10 mouse cellular contexts compared by ENCODE assay signal in the genomic region with DNA sequence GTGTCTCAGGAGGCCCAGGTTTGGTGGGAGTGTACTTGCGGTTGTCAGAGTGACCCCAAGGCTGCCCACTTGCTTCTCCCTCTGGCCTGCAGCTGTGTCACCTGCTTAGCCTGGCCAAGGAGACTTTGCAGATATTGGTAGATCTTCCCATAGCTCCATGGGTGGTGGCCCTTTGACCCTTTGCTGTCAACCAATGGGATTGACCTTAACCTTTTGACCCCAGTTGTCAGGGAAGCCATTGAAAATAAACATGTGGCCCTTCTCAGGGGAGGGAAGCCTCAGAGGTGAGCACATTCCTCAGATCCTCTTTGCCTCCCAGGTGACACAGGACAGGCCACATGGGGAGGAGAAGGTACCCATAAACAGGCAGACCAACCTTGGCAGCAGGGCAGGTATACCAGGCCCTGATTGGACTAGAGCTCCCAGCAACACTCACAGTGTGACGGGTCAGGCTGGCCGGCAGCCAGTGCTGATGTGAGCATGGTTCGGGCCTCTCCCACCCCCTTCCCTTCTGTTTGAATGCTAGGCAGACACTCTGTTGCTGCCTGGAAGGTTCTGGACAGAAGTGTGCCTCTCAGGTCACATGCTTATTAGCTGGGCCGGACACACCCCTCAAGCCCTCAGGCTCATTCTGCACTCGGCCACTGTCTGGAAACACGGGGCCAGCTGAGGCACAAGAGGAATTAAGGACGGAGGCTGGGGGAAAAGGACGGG. TPM values are rescaled to one million over a fixed set of nuclear protein-coding genes. Genes with fewer than 3 reads are reported as not detected.
DNase-seq lines count a peak whose midpoint lies in the region; ATAC-seq and TF ChIP-seq lines count a peak whose summit lies in the region.
"Had no signal": no experiment of that assay in that cellular context is flagged by ENCODE, and none has a peak within 500 bp of the region (broad histone marks: within the 10 kb centered on the region; RNA-seq: fewer than 3 reads in every experiment).

No protein-coding gene starts in this region.

- H3K4me2 ChIP-seq in forebrain, embryonic 12.5 days = no peak overlapping the region
- no peak overlapping the region for H3K4me2 ChIP-seq in forebrain, embryonic 16.5 days (ENCODE audit: low read length)
- H3K4me2 ChIP-seq in midbrain, embryonic 16.5 days (ENCODE audit: low read length) = no peak overlapping the region
- no peak overlapping the region for H3K4me2 ChIP-seq in kidney, embryonic 14.5 days (replicated peaks; ENCODE audit: low read depth, low read length)
- H3K4me2 ChIP-seq in stomach, postnatal 0 days (replicated peaks; ENCODE audit: low read depth) = no peak overlapping the region
- H3K4me2 ChIP-seq: heart, embryonic 13.5 days had no signal

- no peaks in the 10 kb centered on the region for H3K27me3 ChIP-seq in forebrain, embryonic 12.5 days
- no peaks in the 10 kb centered on the region for H3K27me3 ChIP-seq in forebrain, embryonic 16.5 days (replicated peaks; ENCODE audit: control insufficient read depth, insufficient read depth, low read length)
- no peaks in the 10 kb centered on the region for H3K27me3 ChIP-seq in midbrain, embryonic 10.5 days (ENCODE audit: low read depth, poor library complexity, severe bottlenecking)
- H3K27me3 ChIP-seq in midbrain, embryonic 16.5 days (ENCODE audit: control insufficient read depth, insufficient read depth, low read depth, low read length) = no peaks in the 10 kb centered on the region
- H3K27me3 ChIP-seq in kidney, embryonic 14.5 days (ENCODE audit: control insufficient read depth, insufficient read depth, low read length) = no peaks in the 10 kb centered on the region
- no peaks in the 10 kb centered on the region for H3K27me3 ChIP-seq in stomach, postnatal 0 days (ENCODE audit: control insufficient read depth, insufficient read depth, low read length)
- H3K27me3 ChIP-seq in thymus, adult 2 months (ENCODE audit: control insufficient read depth, insufficient read depth, low read length) = no peaks in the 10 kb centered on the region
- H3K27me3 ChIP-seq: heart, embryonic 13.5 days had no signal

- TF ChIP-seq EP300 in stomach, postnatal 0 days (optimal IDR thresholded peaks at IDR 0.05) = no peak

- H3K9ac ChIP-seq in forebrain, embryonic 12.5 days = no peak overlapping the region
- no peak overlapping the region for H3K9ac ChIP-seq in forebrain, embryonic 16.5 days (replicated peaks; ENCODE audit: low read depth, low read length)
- no peak overlapping the region for H3K9ac ChIP-seq in midbrain, embryonic 16.5 days (ENCODE audit: low read depth, low read length)
- 0 out of 2 replicates have a peak overlapping the region, but pooled peaks have one; percentile 2 for H3K9ac ChIP-seq in kidney, embryonic 14.5 days (ENCODE audit: low read depth, low read length)
- no peak overlapping the region for H3K9ac ChIP-seq in stomach, postnatal 0 days (ENCODE audit: low read length)
- H3K9ac ChIP-seq: heart, embryonic 13.5 days had no signal

- H3K36me3 ChIP-seq in forebrain, embryonic 12.5 days (replicated peaks) = no peaks in the 10 kb centered on the region
- H3K36me3 ChIP-seq in forebrain, embryonic 16.5 days (ENCODE audit: control insufficient read depth, insufficient read depth) = no peaks in the 10 kb centered on the region
- H3K36me3 ChIP-seq in midbrain, embryonic 10.5 days = no peaks in the 10 kb centered on the region
- no peaks in the 10 kb centered on the region for H3K36me3 ChIP-seq in midbrain, embryonic 16.5 days (ENCODE audit: control insufficient read depth, insufficient read depth, low read length)
- H3K36me3 ChIP-seq in kidney, embryonic 14.5 days (ENCODE audit: control insufficient read depth, insufficient read depth, low read length) = no peaks in the 10 kb centered on the region
- H3K36me3 ChIP-seq in stomach, postnatal 0 days (ENCODE audit: control insufficient read depth, insufficient read depth, low read length) = no peaks in the 10 kb centered on the region
- H3K36me3 ChIP-seq in thymus, adult 2 months (ENCODE audit: control insufficient read depth, insufficient read depth, low read length) = no peaks in the 10 kb centered on the region
- H3K36me3 ChIP-seq: heart, embryonic 13.5 days had no signal

- 0 out of 2 replicates have a peak, but pooled peaks have one; percentile 14 for ATAC-seq in forebrain, embryonic 12.5 days (ENCODE audit: low FRiP score)
- no peak for ATAC-seq in forebrain, embryonic 16.5 days
- no peak for ATAC-seq in midbrain, embryonic 16.5 days
- ATAC-seq in kidney, embryonic 14.5 days (ENCODE audit: low FRiP score, low TSS enrichment) = 0 out of 2 replicates have a peak, but pooled peaks have one; percentile 32
- ATAC-seq in stomach, postnatal 0 days (ENCODE audit: low FRiP score, low TSS enrichment) = peak; percentile 24; the same call in 1 of the 2 replicates

- no peak for DNase-seq in midbrain, embryonic 10.5 days (ENCODE audit: low spot score)
- DNase-seq in stomach, postnatal 0 days (ENCODE audit: low spot score) = no peak
- DNase-seq in spleen, postnatal 36 days (ENCODE audit: low spot score in 2 of 2) = no peak
- DNase-seq in thymus, adult 2 months = no peak

- no peaks in the 10 kb centered on the region for H3K9me3 ChIP-seq in forebrain, embryonic 12.5 days
- no peaks in the 10 kb centered on the region for H3K9me3 ChIP-seq in forebrain, embryonic 16.5 days (ENCODE audit: control insufficient read depth, low read length)
- no peaks in the 10 kb centered on the region for H3K9me3 ChIP-seq in midbrain, embryonic 10.5 days (replicated peaks)
- no peaks in the 10 kb centered on the region for H3K9me3 ChIP-seq in midbrain, embryonic 16.5 days (replicated peaks; ENCODE audit: control insufficient read depth, low read length, poor library complexity, severe bottlenecking)
- no peaks in the 10 kb centered on the region for H3K9me3 ChIP-seq in kidney, embryonic 14.5 days (ENCODE audit: control insufficient read depth, low read length)
- no peaks in the 10 kb centered on the region for H3K9me3 ChIP-seq in stomach, postnatal 0 days (ENCODE audit: control insufficient read depth, low read length)
- H3K9me3 ChIP-seq: heart, embryonic 13.5 days had no signal

- no peak for TF ChIP-seq POLR2A in thymus, adult 2 months (IDR thresholded peaks at IDR 0.05; ENCODE audit: control insufficient read depth, extremely low read depth, insufficient read depth, low read length, poor library complexity)

- H3K27ac ChIP-seq in forebrain, embryonic 12.5 days = no peak overlapping the region
- H3K27ac ChIP-seq in forebrain, embryonic 16.5 days (ENCODE audit: low read length) = no peak overlapping the region
- H3K27ac ChIP-seq in midbrain, embryonic 10.5 days (replicated peaks) = peak overlapping the region; percentile 61
- no peak overlapping the region for H3K27ac ChIP-seq in midbrain, embryonic 16.5 days (ENCODE audit: low read length)
- no peak overlapping the region for H3K27ac ChIP-seq in kidney, embryonic 14.5 days (ENCODE audit: low read depth, low read length)
- H3K27ac ChIP-seq in stomach, postnatal 0 days (replicated peaks) = no peak overlapping the region
- H3K27ac ChIP-seq in thymus, adult 2 months (ENCODE audit: control insufficient read depth, insufficient read depth, low read length) = no peak overlapping the region
- H3K27ac ChIP-seq: heart, embryonic 13.5 days had no signal

- no peak overlapping the region for H3K4me3 ChIP-seq in forebrain, embryonic 12.5 days (replicated peaks)
- no peak overlapping the region for H3K4me3 ChIP-seq in forebrain, embryonic 16.5 days (replicated peaks; ENCODE audit: low read length)
- no peak overlapping the region for H3K4me3 ChIP-seq in midbrain, embryonic 10.5 days
- no peak overlapping the region for H3K4me3 ChIP-seq in midbrain, embryonic 16.5 days (ENCODE audit: low read depth, low read length)
- H3K4me3 ChIP-seq in kidney, embryonic 14.5 days (ENCODE audit: low read length) = no peak overlapping the region
- no peak overlapping the region for H3K4me3 ChIP-seq in stomach, postnatal 0 days (ENCODE audit: low read depth, low read length)
- H3K4me3 ChIP-seq in thymus, adult 2 months (ENCODE audit: control insufficient read depth, insufficient read depth, low read length) = no peak overlapping the region
- H3K4me3 ChIP-seq: erythroblast, embryonic 14.5 days; heart, embryonic 13.5 days had no signal

- 48% methylated on average over 9 of the region's 9 CpGs for WGBS in forebrain, embryonic 12.5 days
- WGBS in forebrain, embryonic 16.5 days = 46% methylated on average over 9 of the region's 9 CpGs
- WGBS in midbrain, embryonic 10.5 days = 50% methylated on average over 9 of the region's 9 CpGs
- WGBS in midbrain, embryonic 16.5 days = 37% methylated on average over 9 of the region's 9 CpGs
- WGBS in kidney, embryonic 14.5 days = 45% methylated on average over 9 of the region's 9 CpGs
- 43% methylated on average over 9 of the region's 9 CpGs for WGBS in stomach, postnatal 0 days
- WGBS in thymus, adult 2 months = 74% methylated on average over 9 of the region's 9 CpGs

- TF ChIP-seq CTCF in stomach, postnatal 0 days (IDR thresholded peaks at IDR 0.05; ENCODE audit: low read depth) = no peak
- TF ChIP-seq CTCF in thymus, adult 2 months (IDR thresholded peaks at IDR 0.05; ENCODE audit: borderline replicate concordance, control insufficient read depth, extremely low read depth, insufficient read depth, low read length, poor library complexity) = no peak

- H3K4me1 ChIP-seq in forebrain, embryonic 12.5 days = peaks cover 10% of the 10 kb centered on the region; the same call in 1 of the 2 replicates
- 0 out of 2 replicates have a peak, but pooled peaks cover 2% of the 10 kb centered on the region for H3K4me1 ChIP-seq in forebrain, embryonic 16.5 days (replicated peaks; ENCODE audit: control insufficient read depth, insufficient read depth, low read length)
- peaks cover 58% of the 10 kb centered on the region for H3K4me1 ChIP-seq in midbrain, embryonic 10.5 days
- no peaks in the 10 kb centered on the region for H3K4me1 ChIP-seq in midbrain, embryonic 16.5 days (ENCODE audit: control insufficient read depth, insufficient read depth, low read length)
- peaks cover 5% of the 10 kb centered on the region; the same call in 1 of the 2 replicates for H3K4me1 ChIP-seq in kidney, embryonic 14.5 days (ENCODE audit: control insufficient read depth, insufficient read depth, low read length)
- no peaks in the 10 kb centered on the region for H3K4me1 ChIP-seq in stomach, postnatal 0 days (replicated peaks; ENCODE audit: control insufficient read depth, insufficient read depth)
- H3K4me1 ChIP-seq in thymus, adult 2 months (replicated peaks; ENCODE audit: control insufficient read depth, insufficient read depth, low read length) = no peaks in the 10 kb centered on the region

RNA-seq across cellular contexts. Expression of a gene that starts 17.4 kb away (rescaled TPM):
- polyA plus RNA-seq in forebrain, embryonic 12.5 days (2016; fragmentation: Nextera tagmentation; extraction: Ambion mirVana) = 6.1 and 7.6 TPM in 2 replicates
- polyA plus RNA-seq in forebrain, embryonic 16.5 days (2015; fragmentation: Nextera tagmentation; extraction: Ambion mirVana) = 21.6 and 28.1 TPM in 2 replicates
- polyA plus RNA-seq in midbrain, embryonic 10.5 days (2016; fragmentation: Nextera tagmentation; extraction: Ambion mirVana) = 1.2 and 1.9 TPM in 2 replicates
- polyA plus RNA-seq in midbrain, embryonic 16.5 days (2015; fragmentation: Nextera tagmentation; extraction: Ambion mirVana) = 42.3 and 46.5 TPM in 2 replicates
- polyA plus RNA-seq in kidney, embryonic 14.5 days (2014; fragmentation: Nextera tagmentation; extraction: Ambion mirVana) = 1.3 and 1.9 TPM in 2 replicates
- polyA plus RNA-seq in stomach, postnatal 0 days (2015; fragmentation: Nextera tagmentation; extraction: Ambion mirVana) = 1.6 and 2.1 TPM in 2 replicates
- 4.4 and 4.7 TPM in 2 replicates for polyA plus RNA-seq in thymus, adult 2 months (2012; rRNA removed)

RNA-seq across cellular contexts. Expression of a gene that starts 57.0 kb away (rescaled TPM):
- 48.2 and 51.0 TPM in 2 replicates for polyA plus RNA-seq in forebrain, embryonic 12.5 days (2016; fragmentation: Nextera tagmentation; extraction: Ambion mirVana)
- 32.9 and 33.8 TPM in 2 replicates for polyA plus RNA-seq in forebrain, embryonic 16.5 days (2015; fragmentation: Nextera tagmentation; extraction: Ambion mirVana)
- polyA plus RNA-seq in midbrain, embryonic 10.5 days (2016; fragmentation: Nextera tagmentation; extraction: Ambion mirVana) = 38.1 and 45.9 TPM in 2 replicates
- polyA plus RNA-seq in midbrain, embryonic 16.5 days (2015; fragmentation: Nextera tagmentation; extraction: Ambion mirVana) = 29.5 and 30.4 TPM in 2 replicates
- polyA plus RNA-seq in kidney, embryonic 14.5 days (2014; fragmentation: Nextera tagmentation; extraction: Ambion mirVana) = 19.9 and 28.1 TPM in 2 replicates
- polyA plus RNA-seq in stomach, postnatal 0 days (2015; fragmentation: Nextera tagmentation; extraction: Ambion mirVana) = 5.8 and 6.3 TPM in 2 replicates
- polyA plus RNA-seq in thymus, adult 2 months (2012; rRNA removed) = 10.8 and 12.4 TPM in 2 replicates

Comparison
In these comparisons a context has a peak if more than half of its experiments do, and no peak if none do; other contexts are left out.
1. ATAC-seq: peak in forebrain, embryonic 12.5 days (single experiment), kidney, embryonic 14.5 days (single experiment) and stomach, postnatal 0 days (single experiment); none in forebrain, embryonic 16.5 days (single experiment) and midbrain, embryonic 16.5 days (single experiment).